Mouse (Mus musculus): ENCODE data around the gene C1qtnf4. TPM values are rescaled to one million over a fixed set of nuclear protein-coding genes. Genes with fewer than 3 reads are reported as not detected.
A peak's percentile ranks its signal among the peaks of the same experiment; 100 is the strongest.

The C1qtnf4 gene
- polyA plus RNA-seq, 1 experiment from 2014 or later, result 18.4 TPM

DNA sequence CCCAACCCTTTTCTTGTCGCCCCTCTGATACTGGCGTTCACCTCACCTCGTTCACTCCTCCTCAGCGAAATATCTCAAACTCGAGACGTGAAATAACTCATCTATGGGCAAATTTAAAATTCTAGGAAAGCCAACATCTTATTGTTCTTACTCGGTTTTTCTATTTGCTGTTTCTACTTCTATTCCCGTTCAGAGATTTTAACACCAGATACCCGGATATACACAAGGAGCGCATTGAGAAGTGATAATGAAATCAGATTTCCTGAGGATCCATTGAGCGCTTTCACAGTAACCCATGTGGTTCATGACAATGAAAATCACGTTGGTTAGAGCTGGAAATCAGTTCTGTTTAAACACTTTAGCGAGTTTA, 38.0 kb upstream of the C1qtnf4 start:
- Histone ChIP-seq H3K4me1 (ENCODE audit: control insufficient read depth, insufficient read depth, low read length) (peaks cover 17% of the 10 kb centered on the region), H3K9me3 (replicated peaks; ENCODE audit: control insufficient read depth, low read length) (no peaks in the 10 kb centered on the region), H3K4me3 (ENCODE audit: low read depth, low read length) (peak overlapping the region; percentile 69), H3K27ac (ENCODE audit: low read depth, low read length) (peak overlapping the region; percentile 83), H3K36me3 (ENCODE audit: control insufficient read depth, insufficient read depth, low read length) (peaks cover 33% of the 10 kb centered on the region), H3K27me3 (replicated peaks; ENCODE audit: control insufficient read depth, insufficient read depth, low read length) (no peaks in the 10 kb centered on the region), H3K4me2 (ENCODE audit: low read length) (peak overlapping the region; percentile 53), H3K9ac (ENCODE audit: low read length) (peak overlapping the region; percentile 87)
- no peak for ATAC-seq
- under 1% methylated on average over 13 of the region's 13 CpGs for WGBS
- peak; percentile 57 for DNase-seq (ENCODE audit: low spot score)

DNA sequence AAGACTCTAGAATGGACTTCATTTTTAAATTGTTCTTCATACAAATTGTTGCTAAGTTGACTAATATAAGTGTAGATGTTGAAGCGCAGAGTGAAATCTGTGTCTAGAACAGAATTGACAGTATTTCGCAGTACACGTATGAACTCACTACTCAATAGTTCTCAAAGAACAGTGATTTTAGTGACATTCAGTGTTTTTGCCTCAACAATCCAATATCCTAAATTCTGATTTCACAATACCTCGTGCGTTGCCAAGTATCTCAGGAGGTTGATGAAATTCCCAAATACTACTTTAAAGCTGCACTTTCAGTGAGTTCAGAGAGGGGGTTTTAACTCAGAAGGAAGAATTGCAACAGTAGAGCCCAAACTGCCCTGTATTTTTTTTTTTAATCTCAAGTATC, 37.3 kb upstream of the C1qtnf4 start:
- WGBS, result 92% methylated on average over 5 of the region's 5 CpGs
- peak overlapping the region; percentile 87; the same call in 1 of the 2 replicates for H3K9ac ChIP-seq (ENCODE audit: low read length)
- H3K36me3 ChIP-seq (ENCODE audit: control insufficient read depth, insufficient read depth, low read length), result peaks cover 40% of the 10 kb centered on the region
- peaks cover 17% of the 10 kb centered on the region for H3K4me1 ChIP-seq (ENCODE audit: control insufficient read depth, insufficient read depth, low read length)
- no peaks in the 10 kb centered on the region for H3K9me3 ChIP-seq (replicated peaks; ENCODE audit: control insufficient read depth, low read length)
- H3K4me2 ChIP-seq (ENCODE audit: low read length), result peak overlapping the region; percentile 53
- no peaks in the 10 kb centered on the region for H3K27me3 ChIP-seq (replicated peaks; ENCODE audit: control insufficient read depth, insufficient read depth, low read length)
- H3K27ac ChIP-seq (ENCODE audit: low read depth, low read length), result no peak overlapping the region
- DNase-seq (ENCODE audit: low spot score), result no peak
- no peak for ATAC-seq
- peak overlapping the region; percentile 69 for H3K4me3 ChIP-seq (ENCODE audit: low read depth, low read length)

DNA sequence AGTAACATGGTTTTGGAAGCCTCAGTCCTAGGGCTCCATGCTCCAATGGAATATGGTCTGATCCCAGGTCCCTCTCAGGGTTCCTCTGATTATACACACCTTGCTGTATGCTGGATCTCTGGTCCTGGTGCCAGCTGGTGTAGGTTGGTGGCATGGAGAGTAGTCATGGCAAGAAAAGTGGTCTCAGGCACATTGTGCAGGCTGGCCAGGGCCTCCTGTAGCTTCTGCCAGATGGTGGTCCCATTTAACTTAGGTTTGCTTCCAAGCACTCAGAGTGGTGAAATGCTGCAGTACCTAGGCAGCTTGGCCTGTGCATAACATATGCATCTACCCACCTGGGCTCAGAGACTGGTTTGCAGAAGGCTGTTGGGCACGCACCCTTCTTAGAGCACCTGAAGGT, 35.3 kb upstream of the C1qtnf4 start:
- Histone ChIP-seq H3K9me3 (replicated peaks; ENCODE audit: control insufficient read depth, low read length) (no peaks in the 10 kb centered on the region), H3K36me3 (ENCODE audit: control insufficient read depth, insufficient read depth, low read length) (peaks cover 56% of the 10 kb centered on the region), H3K27ac (ENCODE audit: low read depth, low read length) (no peak overlapping the region), H3K27me3 (replicated peaks; ENCODE audit: control insufficient read depth, insufficient read depth, low read length) (no peaks in the 10 kb centered on the region), H3K4me1 (ENCODE audit: control insufficient read depth, insufficient read depth, low read length) (peaks cover 17% of the 10 kb centered on the region), H3K4me2 (ENCODE audit: low read length) (no peak overlapping the region), H3K4me3 (ENCODE audit: low read depth, low read length) (no peak overlapping the region), H3K9ac (ENCODE audit: low read length) (no peak overlapping the region)
- 96% methylated on average over 1 of the region's 1 CpGs for WGBS
- no peak for ATAC-seq
- DNase-seq (ENCODE audit: low spot score), result no peak

DNA sequence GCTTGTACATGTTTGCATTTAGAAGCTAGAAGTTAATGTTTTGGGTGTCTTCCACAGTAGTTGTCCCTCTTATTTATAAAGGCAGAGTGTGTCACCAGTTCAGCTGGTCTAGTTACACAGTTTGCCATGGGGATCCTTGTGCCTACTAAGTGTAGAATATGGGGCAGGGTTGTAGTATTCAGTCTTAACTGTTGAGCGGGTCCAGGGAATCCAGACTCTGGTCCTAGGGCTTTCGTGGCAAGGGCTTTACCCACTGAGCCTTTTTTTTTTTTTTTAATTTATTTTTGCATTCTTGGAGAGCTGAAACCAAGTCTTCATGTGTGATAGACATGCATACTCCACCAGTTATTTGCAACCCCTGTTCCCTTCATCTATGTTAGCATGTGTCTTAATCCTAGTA, 24.2 kb upstream of the C1qtnf4 start:
- 96% methylated on average over 2 of the region's 2 CpGs for WGBS
- H3K36me3 ChIP-seq (ENCODE audit: control insufficient read depth, insufficient read depth, low read length), result peaks cover 85% of the 10 kb centered on the region
- DNase-seq (ENCODE audit: low spot score), result no peak

DNA sequence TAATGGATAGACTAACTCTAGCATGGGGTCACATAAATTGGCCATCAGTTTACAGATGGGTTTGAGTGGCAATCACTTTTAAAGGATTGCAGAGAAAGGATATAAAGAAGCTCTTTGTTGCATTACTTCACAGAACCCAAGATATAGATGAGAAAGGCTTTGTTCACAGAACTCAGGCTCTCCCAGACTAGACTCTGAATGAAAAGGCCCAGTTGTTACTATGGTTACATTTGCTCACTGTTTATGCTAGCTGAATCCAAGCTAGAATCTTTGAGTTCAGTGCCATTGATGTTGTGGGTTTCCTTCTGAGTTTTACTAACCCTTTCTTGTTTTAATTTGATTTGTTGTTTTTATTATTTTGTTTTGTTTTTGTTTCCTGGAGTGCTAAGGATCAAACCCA, 21.5 kb upstream of the C1qtnf4 start:
- ATAC-seq, result peak; percentile 49
- DNase-seq (ENCODE audit: low spot score), result peak; percentile 65
- no peak overlapping the region for H3K27ac ChIP-seq (ENCODE audit: low read depth, low read length)
- H3K4me2 ChIP-seq (ENCODE audit: low read length), result no peak overlapping the region
- H3K36me3 ChIP-seq (ENCODE audit: control insufficient read depth, insufficient read depth, low read length), result peaks cover 85% of the 10 kb centered on the region
- H3K4me1 ChIP-seq (ENCODE audit: control insufficient read depth, insufficient read depth, low read length), result no peaks in the 10 kb centered on the region
- no peaks in the 10 kb centered on the region for H3K27me3 ChIP-seq (replicated peaks; ENCODE audit: control insufficient read depth, insufficient read depth, low read length)
- H3K9ac ChIP-seq (ENCODE audit: low read length), result no peak overlapping the region
- no peak overlapping the region for H3K4me3 ChIP-seq (ENCODE audit: low read depth, low read length)
- H3K9me3 ChIP-seq (replicated peaks; ENCODE audit: control insufficient read depth, low read length), result no peaks in the 10 kb centered on the region

More for the DNA sequence above, 24.2 kb upstream of the C1qtnf4 start:
- no peak overlapping the region for H3K27ac ChIP-seq (ENCODE audit: low read depth, low read length)
- no peak overlapping the region for H3K4me3 ChIP-seq (ENCODE audit: low read depth, low read length)
- no peaks in the 10 kb centered on the region for H3K27me3 ChIP-seq (replicated peaks; ENCODE audit: control insufficient read depth, insufficient read depth, low read length)
- no peak overlapping the region for H3K4me2 ChIP-seq (ENCODE audit: low read length)
- no peaks in the 10 kb centered on the region for H3K9me3 ChIP-seq (replicated peaks; ENCODE audit: control insufficient read depth, low read length)
- no peaks in the 10 kb centered on the region for H3K4me1 ChIP-seq (ENCODE audit: control insufficient read depth, insufficient read depth, low read length)
- H3K9ac ChIP-seq (ENCODE audit: low read length), result no peak overlapping the region
- no peak for ATAC-seq

DNA sequence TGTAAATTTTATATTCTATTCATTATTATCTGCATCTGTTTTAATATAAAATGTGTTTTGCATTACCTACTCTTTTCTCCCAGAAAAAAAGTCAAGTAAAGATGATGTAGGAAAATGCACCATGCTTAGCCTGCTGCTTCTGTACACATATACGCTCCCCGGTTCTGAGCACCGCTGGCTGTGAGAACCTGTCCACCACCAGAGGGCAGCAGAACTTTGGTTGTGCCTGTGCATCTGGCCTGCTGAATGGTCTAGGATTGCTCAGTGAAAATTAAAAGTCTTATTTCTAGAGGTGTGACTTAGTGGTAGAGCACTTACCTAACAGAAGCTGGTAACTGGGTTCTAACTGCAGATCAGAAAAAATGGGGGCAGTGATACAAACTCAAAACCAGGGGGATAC, 19.1 kb upstream of the C1qtnf4 start:
- Histone ChIP-seq H3K4me2 (ENCODE audit: low read length) (no peak overlapping the region), H3K27ac (ENCODE audit: low read depth, low read length) (no peak overlapping the region), H3K4me3 (ENCODE audit: low read depth, low read length) (no peak overlapping the region), H3K36me3 (ENCODE audit: control insufficient read depth, insufficient read depth, low read length) (peaks cover 62% of the 10 kb centered on the region), H3K4me1 (ENCODE audit: control insufficient read depth, insufficient read depth, low read length) (no peaks in the 10 kb centered on the region), H3K9ac (ENCODE audit: low read length) (no peak overlapping the region), H3K9me3 (replicated peaks; ENCODE audit: control insufficient read depth, low read length) (no peaks in the 10 kb centered on the region), H3K27me3 (replicated peaks; ENCODE audit: control insufficient read depth, insufficient read depth, low read length) (no peaks in the 10 kb centered on the region)
- WGBS, result 18% methylated on average over 3 of the region's 3 CpGs
- DNase-seq (ENCODE audit: low spot score) (peak; percentile 89), ATAC-seq (peak; percentile 91)

DNA sequence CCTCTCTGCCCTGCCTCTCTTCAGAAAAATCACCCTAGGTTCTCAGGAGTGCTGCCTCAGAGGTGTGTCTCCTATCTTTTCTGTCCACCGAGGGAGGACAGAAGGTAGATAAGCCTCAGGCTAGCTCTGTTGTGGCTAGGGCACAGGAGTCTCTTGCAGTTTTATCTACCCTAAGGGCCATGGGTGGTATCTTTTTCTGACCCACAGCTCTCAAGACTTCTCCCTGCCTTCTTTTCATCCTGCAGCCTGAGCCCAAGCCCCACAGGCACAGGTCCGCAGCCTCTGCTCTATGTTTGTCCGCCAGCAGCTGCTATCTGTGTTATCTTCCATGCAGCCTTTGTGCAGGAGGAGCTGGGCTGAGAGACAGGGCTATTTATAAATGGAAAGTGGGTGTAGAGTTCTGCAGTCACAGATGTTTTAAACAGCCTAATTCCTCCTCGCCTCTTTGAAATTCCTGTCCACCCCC, 15.5 kb upstream of the C1qtnf4 start:
- ATAC-seq (no peak), DNase-seq (ENCODE audit: low spot score) (no peak)
- H3K4me3 ChIP-seq (ENCODE audit: low read depth, low read length), result no peak overlapping the region
- H3K9me3 ChIP-seq (replicated peaks; ENCODE audit: control insufficient read depth, low read length), result no peaks in the 10 kb centered on the region
- peaks cover 31% of the 10 kb centered on the region for H3K36me3 ChIP-seq (ENCODE audit: control insufficient read depth, insufficient read depth, low read length)
- H3K4me1 ChIP-seq (ENCODE audit: control insufficient read depth, insufficient read depth, low read length), result no peaks in the 10 kb centered on the region
- H3K4me2 ChIP-seq (ENCODE audit: low read length), result no peak overlapping the region
- no peaks in the 10 kb centered on the region for H3K27me3 ChIP-seq (replicated peaks; ENCODE audit: control insufficient read depth, insufficient read depth, low read length)
- H3K27ac ChIP-seq (ENCODE audit: low read depth, low read length), result no peak overlapping the region
- H3K9ac ChIP-seq (ENCODE audit: low read length), result no peak overlapping the region
- WGBS, result 68% methylated on average over 4 of the region's 4 CpGs

DNA sequence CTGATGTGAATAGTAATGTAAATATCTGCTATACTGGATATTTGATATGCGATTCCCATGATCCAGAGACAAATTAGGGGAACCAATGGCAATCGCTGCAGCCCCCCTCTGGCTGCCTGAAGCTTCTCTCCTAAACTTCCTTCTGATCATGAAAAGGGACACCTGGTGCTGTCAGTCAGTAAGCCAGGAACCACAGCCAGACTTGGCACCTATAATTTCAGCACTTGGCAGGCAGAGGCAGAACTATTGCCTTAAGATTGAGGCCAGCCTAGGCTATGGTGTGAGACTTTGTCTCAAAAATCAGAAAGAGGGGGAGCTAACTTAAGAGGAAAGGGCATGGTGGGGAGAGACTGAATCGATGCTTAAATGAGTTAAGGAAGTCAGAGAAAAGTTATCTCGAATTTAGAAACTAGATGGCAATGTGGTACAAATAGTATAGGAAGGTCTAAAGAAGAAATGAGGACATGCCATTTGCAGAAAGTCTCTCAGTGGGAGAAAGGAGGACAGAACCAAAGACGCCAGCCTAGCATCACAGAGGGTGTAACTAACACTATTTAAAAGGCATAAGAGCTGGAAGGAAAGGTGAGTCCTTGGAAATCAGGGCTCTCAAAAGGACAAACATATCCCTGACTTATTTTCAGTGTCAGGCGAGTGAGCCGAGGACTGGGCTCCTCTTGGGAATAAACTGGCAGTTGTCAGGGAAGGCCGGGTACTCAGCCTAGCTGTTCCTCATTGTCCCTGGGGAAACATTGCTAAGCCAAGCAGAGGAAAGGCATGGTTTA, 14.3 kb upstream of the C1qtnf4 start:
- no peak overlapping the region for H3K4me2 ChIP-seq (ENCODE audit: low read length)
- H3K9ac ChIP-seq (ENCODE audit: low read length), result no peak overlapping the region
- no peaks in the 10 kb centered on the region for H3K27me3 ChIP-seq (replicated peaks; ENCODE audit: control insufficient read depth, insufficient read depth, low read length)
- DNase-seq (ENCODE audit: low spot score) (peak; percentile 31), ATAC-seq (no peak)
- no peaks in the 10 kb centered on the region for H3K9me3 ChIP-seq (replicated peaks; ENCODE audit: control insufficient read depth, low read length)
- peaks cover 20% of the 10 kb centered on the region for H3K36me3 ChIP-seq (ENCODE audit: control insufficient read depth, insufficient read depth, low read length)
- no peaks in the 10 kb centered on the region for H3K4me1 ChIP-seq (ENCODE audit: control insufficient read depth, insufficient read depth, low read length)
- no peak overlapping the region for H3K4me3 ChIP-seq (ENCODE audit: low read depth, low read length)
- no peak overlapping the region for H3K27ac ChIP-seq (ENCODE audit: low read depth, low read length)
- WGBS, result 71% methylated on average over 8 of the region's 8 CpGs

DNA sequence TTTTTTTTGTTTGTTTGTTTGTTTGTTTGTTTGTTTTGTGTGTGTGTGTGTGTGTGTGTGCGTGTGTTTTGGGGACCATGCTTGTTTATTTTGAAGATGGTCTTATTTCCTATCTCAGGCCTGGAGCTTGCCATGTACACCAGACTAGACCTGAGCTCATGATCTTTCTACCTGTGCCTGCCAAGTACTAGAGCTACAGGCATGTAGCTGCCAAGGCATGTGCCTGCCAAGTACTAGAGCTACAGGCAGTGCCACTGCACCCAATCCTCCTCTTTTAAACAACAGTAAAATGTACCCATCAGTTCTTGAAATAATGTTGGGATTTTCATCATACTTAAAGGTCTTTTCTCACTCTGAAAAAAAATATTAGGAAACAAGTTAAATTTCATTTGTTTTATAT, 11.6 kb upstream of the C1qtnf4 start:
- 87% methylated on average over 1 of the region's 1 CpGs for WGBS

More for the DNA sequence above, 11.6 kb upstream of the C1qtnf4 start:
- DNase-seq (ENCODE audit: low spot score), result no peak
- no peaks in the 10 kb centered on the region for H3K9me3 ChIP-seq (replicated peaks; ENCODE audit: control insufficient read depth, low read length)
- no peak for ATAC-seq
- no peaks in the 10 kb centered on the region for H3K27me3 ChIP-seq (replicated peaks; ENCODE audit: control insufficient read depth, insufficient read depth, low read length)
- no peak overlapping the region for H3K9ac ChIP-seq (ENCODE audit: low read length)
- H3K4me2 ChIP-seq (ENCODE audit: low read length), result no peak overlapping the region
- 0 out of 2 replicates have a peak, but pooled peaks cover under 1% of the 10 kb centered on the region for H3K36me3 ChIP-seq (ENCODE audit: control insufficient read depth, insufficient read depth, low read length)
- no peaks in the 10 kb centered on the region for H3K4me1 ChIP-seq (ENCODE audit: control insufficient read depth, insufficient read depth, low read length)
- no peak overlapping the region for H3K4me3 ChIP-seq (ENCODE audit: low read depth, low read length)
- H3K27ac ChIP-seq (ENCODE audit: low read depth, low read length), result no peak overlapping the region

Data from forebrain, embryonic 14.5 days (tissue).